Mouse (Mus musculus) regulatory T cell (primary cell): Measurements from ENCODE around the gene Gm28047.
"Not testable (repeated sequence)": the region's sequence is repeated elsewhere in the genome, so short reads cannot be mapped to it uniquely, and the experiment has no call there.

Experiments used
- in situ Hi-C: fragments of 300-600 bp; cut with MboI, MseI; formaldehyde crosslinking; loops from one replicate; pipeline ENCODE4 v1.15.1; 2025; ENCODE audit warnings: high pct_unique_total_duplicates

Gm28047 gene

DNA sequence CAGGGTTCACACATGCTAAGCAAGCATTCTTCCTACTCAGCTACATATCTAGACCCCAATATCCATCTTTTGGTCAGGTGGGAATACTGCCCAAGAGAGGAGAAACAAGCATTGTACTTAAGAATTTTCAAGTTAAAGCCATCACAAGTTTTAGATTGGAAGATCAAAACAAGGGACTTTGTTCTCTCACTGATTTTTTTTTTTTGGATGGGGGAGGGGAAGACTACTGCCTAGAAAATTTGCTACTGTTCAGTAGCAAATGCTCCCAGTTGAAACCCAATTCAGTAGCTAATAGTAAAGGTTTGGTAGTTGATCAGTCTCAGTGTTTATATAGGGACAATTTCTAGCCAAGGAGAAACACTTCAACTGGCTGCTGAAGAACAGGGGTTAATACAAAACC is 2.3 kb downstream of the Gm28047 start:
- in situ Hi-C loops = no loop called here

DNA sequence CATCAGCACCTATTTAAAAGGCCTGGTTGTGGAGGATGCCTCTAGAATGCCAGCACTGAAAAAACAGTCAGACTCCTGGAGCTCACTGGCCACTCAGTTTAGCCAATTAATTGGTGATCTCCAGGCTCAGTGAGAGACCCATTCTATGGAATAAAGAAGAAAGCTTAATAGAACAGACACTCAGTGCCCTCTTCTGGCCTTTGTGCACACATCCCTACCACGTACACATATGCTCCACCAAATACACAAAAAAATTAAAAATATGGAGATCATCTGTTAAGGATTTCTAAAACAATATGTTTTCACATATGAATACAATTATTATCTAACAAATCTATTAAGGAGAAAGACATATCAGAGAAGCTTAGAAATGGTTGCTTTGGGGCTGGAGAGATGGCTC is 4.1 kb downstream of the Gm28047 start:
- in situ Hi-C loops = no loop called here

DNA sequence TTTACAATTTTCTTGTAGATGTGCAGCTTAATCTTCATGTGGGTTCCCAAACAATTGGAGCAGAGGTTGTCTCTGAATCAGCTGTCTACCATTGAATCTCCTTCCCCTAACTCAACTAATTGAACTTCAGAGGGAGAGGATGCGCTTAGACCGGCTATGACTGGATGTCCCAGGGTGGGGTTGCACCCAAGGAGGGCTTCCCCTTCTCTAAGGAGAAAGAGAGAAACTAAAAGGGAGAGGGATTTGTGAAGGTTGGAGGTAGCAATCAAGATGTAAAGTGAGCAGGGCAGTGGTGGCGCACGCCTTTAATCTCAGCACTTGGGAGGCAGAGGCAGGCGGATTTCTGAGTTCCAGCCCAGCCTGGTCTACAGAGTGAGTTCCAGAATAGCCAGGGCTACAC is 5.4 kb downstream of the Gm28047 start:
- in situ Hi-C loops = no loop called here

DNA sequence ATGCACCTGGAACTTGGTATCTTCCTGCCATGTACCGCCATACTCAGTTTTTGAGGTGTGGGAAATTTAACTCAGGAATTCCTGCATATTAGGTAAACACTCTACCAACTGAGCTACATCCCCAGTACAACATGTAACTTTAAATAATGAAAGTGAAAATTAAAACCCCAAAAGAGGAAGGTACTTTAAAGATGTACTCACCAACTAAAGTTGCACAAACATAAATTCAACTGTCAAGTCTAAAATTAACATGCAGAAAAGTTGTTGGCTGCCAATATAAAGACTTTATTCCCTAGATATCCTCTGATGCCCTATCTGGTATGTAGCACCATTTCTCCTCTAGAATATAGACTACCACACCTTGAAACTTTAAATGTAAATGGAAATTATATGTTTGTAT is 7.2 kb downstream of the Gm28047 start:
- in situ Hi-C loops = no loop called here

DNA sequence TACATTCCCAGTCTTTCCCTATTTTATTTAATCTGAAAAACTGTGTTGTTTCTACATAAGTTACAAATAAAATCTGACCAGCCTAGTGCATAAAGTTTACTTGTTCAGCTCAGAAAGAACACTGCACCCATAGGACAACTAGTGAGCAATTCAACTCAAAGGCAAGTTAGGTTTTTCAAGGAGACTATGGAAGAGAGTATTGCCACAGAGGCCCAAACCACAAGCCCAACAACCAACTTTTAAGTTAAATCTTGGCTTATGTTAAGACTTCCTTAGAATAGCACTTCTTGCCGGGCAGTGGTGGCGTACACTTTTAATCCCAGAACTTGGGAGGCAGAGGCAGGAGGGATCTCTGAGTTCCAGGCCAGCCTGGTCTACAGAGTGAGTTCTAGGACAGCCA is 8.7 kb downstream of the Gm28047 start:
- in situ Hi-C loops = no loop called here

DNA sequence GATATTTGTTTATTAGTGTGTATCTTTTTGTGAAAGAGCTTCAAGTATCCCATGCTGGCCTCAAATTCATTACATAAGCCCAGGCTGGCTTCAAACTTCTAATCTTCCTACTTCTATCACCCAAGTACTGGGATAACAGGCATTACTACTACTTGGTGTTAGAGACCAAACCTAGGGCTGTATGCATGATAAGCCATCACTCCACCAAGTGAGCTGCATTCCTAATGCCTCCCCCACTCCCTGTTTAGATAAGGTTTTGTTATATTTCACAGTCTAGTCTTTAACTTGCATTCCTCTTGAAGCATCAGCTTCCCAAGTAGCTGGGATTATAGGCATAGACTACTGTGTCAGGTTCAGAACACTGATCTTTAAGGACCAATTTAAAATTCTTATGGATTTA is 10.6 kb downstream of the Gm28047 start:
- in situ Hi-C loops = no loop called here

DNA sequence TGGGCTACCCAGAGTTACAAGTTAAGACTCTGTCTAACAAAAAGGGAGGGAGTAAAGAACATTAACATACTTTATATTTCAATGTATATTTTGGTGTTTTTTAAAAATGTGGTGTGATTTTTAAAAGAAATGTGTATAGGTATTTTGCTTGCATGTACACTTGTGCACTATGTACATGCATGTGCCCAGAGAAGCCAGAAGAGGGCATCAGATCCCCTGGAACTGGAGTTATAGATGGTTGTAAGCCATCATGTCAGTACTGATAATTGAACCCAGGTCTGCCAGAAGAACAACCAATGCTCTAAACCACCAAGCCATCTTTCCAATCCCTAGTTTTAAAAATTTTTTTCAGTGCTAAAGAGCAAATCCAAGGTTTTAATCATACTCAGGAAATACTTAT is 11.9 kb downstream of the Gm28047 start:
- in situ Hi-C loops = no loop called here

DNA sequence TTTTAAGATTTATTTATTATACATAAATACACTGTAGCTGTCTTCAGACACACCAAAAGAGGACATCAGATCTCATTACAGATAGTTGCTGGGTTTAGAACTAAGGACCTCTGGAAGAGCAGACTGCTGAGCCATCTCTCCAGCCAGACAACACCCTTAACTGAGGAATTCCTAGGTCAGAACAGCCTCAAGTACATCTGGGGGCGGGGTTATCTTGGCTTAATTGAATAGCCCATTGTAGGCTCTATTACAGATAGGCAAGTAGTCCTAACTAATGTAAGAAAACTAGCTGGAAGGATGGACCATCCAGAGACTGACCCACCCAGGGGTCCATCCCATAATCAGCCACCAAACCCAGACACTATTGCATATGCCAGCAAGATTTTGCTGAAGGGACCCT is 16.3 kb downstream of the Gm28047 start:
- in situ Hi-C loops = not testable (repeated sequence)

DNA sequence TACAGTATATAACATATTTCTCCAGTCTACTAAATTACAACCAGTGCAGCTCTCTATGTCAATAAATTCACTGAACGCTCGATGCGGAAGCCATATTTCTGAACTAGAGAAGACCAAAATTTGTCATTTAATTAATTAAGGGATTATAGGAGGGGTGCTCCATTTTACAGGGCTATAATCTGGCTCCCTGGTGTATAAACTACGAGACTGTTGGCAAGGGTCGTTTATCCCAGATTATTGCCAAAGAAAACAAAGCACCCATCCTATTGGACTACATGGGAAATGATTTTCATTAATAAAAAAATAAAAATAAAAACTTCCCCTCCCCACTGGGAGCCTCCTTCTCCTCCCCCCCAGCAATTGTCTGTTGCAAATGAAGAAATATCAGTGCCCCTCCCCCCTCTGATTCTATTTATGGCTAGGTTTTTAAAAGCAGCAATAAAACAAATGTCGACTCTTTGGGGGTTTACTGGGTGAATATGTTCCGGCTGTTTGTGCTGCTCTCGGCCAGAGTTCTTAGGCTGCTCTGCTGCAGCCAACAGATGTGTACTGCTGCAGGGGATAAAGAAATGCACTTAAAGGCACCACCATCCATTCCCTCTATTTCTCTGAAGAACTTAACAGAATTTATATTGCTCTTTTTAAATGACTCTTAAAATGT is 30.7 kb downstream of the Gm28047 start:
- in situ Hi-C loops = no loop called here

DNA sequence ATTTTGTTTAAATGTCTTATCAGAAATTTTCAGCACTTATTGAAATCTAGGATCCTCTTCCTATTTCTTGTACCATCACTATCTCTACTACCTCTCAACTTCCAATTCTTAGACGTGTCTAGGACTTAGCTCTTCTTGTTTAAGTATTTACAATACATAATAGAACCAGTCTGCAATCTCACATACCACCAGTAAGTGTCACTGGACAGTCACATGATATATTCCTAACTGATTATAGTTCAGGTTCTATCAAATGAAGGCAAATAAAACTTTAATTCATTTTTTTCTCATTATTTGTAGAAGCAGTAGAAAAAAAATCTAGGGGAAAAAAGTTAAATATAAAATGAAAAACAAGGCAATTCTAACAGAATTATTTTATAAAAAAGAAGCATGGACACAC is 32.2 kb downstream of the Gm28047 start:
- in situ Hi-C loops = no loop called here

DNA sequence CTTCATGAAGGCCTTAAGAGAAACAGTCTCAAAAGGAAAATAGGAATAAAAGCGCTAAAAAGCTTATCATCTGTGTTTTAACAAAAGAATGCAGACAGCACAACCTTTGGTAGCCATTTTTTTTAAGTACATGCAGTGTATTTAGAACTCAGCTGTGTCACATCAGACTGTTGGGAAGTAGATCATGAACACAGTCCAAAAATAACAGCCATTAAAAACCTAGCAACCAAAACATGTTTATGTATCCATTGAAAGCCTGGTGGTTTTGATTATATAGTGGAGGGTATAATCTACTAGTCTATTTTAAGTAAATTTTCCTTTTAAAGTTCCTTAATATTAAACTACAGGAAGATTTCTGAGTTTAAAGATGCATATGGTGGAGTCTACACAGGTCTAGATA is 34.3 kb downstream of the Gm28047 start:
- in situ Hi-C loops = no loop called here

DNA sequence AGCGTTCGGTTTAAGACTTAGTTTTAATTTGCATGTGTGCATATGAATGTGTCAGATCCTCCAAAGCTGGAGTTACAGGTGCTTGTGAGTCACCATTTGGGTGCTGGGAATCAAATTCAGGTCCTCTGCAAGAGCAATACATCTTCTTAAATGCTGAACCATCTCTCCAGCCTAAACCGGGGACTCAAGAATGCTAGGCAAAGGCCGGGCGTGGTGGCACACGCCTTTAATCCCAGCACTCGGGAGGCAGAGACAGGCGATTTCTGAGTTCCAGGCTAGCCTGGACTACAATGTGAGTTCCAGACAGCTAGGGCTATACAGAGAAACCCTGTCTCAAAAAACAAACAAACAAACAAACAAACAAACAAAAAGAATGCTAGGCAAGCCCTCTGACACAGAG is 35.0 kb downstream of the Gm28047 start:
- in situ Hi-C loops = no loop called here

DNA sequence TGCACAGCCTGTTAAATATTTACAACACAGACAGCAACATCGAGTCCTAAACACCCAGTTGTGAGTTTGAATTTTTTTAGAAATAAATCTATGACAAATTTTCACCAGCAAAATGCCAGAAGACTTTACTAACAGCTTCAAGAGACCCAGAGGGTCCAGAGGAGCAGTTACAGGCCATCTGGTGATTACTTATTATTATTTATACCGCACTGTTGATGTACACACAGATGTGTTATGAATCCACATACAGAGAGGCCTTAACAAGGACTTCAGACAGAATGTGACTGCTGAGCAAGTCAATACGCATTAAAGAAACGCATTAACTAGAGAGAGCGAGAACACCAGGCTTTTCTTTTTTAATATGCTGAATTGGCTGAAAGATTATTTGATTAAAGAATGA is 39.4 kb downstream of the Gm28047 start:
- in situ Hi-C loops = no loop called here

DNA sequence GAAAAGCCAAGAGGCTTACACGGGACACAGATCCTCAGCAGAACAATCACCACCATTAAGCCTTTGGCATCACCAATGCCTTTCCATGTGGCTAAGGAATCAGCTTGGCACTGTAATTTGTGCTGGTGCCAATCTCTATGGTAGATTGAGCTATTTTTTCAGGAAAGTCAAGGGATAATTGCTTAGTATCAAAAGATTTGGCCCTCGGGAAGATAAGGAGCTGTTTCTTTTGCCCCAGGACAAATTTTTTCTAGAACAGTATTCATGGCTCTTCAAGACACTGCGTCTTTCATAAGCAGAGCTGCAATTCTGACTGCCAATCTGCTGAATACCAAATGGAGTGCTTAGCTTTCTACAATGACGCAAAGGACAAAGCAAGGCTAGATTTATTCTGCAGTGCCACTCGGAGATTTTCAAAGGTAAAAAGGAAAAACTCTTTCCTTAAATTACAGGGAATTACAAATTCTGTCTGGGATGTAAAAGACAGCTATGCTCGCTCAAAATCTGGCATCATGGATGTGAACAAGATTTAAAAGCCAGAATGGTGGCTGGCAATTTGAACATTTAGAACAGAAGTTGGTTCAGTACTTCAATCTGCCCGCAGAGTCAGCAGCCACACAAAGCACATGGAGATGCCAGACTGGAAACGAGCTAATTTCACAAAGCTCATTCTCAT is 41.0 kb downstream of the Gm28047 start:
- in situ Hi-C loops = no loop called here

DNA sequence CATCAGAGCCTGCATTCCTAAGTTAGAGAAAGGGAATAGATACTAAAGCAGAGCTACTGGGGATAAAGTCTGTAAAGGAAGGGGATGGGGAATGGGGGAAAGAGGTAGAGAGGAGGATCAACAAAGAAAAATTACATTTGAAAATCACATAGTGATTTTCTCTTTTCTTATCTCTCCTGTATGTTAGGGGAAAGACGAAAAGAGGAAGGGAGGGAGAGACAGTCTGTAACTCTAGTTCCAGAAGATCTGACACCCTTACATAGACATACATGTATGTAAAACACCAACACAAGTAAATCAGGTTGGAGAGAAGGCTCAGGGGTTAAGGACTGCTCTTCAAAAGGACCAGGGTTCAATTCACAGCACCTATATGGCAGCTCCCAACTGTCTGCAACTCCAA is 43.7 kb downstream of the Gm28047 start:
- in situ Hi-C loops = no loop called here

DNA sequence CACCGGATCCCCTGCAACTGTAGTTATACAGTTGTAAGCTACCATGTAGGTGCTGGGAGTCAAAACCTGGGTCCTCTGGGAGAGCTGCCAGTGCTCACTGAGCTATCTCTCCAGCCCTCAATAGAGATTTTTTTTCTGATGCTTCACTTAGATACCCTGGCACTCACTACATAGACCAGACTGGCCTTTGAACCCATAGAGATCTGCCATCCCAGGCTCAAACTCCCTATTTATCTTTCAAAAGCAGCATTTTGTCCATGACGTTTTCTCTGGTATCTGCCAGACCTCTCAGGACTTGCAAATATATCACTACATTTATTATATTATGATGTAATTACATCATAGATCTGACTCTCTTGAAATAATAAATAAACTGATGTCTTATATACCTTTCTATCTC is 46.5 kb downstream of the Gm28047 start:
- in situ Hi-C loops = no loop called here

DNA sequence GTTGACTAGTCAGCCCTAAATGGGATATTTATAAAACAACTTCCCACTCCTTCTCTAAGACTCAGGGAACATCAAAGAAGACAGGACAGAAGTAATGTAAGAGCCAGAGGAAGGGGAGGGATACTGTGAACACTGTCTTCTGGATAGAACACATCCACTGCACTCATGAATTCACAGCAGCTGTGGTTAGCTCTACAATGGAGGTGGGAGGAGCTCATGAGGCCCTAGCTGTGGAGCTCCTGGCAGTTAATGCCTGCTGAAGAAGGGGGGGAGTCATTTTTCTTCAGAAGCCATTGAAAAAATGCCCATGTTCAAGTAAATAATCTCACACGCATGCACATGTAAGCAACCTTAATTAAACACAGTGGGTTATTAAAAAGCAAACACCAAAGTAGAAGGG is 47.9 kb downstream of the Gm28047 start:
- in situ Hi-C loops = no loop called here

DNA sequence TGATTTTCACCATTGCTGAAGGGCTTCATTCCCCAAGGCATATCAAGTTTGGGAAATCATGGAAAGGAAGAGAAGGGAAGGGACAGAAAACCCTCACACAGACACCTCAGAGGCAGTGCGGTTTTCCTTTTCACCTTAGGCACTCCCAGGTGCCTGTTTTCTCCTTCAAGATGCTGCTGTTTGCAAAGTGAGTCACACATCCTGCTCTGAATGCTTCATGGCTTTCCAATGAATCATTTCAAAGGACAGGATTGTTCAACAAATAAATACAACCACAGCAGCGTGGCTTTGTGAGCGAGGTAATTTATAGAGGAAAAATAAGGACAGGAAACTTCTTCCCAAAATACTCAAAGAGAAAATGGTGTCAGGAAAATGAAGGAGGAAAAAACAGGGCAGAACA is 52.8 kb downstream of the Gm28047 start:
- in situ Hi-C loops = no loop called here

DNA sequence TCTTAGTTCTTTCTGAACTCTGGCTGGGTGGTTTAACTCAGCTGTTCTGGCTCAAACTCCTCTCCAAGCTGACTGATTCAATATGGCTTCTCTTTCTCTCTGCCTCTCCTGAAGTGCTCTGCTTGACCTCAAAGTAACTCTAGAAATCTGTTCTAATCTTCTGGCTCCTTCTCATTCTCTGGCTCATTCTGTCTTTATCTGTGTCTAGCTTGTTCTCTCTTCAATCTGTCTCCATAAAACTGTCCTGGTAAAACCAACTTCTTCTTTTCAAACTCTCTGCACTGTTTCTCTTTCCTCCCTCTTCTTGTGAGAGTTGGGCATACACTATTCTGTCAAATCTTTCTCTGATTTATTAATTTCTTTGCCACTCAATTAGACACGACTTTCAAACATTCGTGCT is 57.0 kb downstream of the Gm28047 start:
- in situ Hi-C loops = no loop called here

DNA sequence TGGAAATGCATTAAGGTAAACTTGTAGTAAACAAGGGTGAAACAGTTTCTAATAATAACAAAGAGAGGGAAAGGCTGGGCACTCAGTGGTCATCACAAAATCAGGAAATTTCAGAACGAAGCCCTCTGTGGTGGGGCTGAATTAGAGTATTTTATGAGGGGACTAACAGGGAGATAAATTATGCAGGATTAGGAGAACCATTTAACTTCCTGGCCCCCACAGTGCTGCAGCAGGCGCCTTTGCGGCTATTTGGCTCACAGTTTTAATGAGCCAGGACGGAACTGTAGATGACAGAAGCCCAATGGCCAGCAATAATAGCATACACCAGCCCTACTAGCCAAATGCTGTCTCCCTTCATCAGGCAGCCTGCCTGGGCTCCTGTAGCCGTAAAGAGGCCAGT is 61.2 kb downstream of the Gm28047 start:
- in situ Hi-C loops = no loop called here

DNA sequence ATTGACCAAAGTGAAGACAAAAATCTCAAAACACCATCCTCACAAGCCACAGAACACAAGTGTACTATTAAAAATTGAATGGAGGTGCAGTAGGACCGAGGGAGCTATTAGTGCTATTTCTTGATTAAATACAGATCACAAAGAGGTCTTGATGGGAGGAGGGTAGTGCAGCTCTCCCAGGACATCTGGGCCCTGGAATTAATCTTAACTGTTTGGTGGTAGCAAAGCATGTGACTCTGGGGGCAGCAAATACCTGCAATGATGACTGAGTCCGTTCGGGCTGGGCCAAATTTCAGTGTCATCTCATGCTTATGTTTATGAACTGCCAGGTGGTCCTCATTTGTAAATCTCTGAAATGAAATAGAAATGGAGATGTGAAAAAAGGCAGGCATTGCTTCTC is 61.8 kb downstream of the Gm28047 start:
- in situ Hi-C loops = no loop called here

DNA sequence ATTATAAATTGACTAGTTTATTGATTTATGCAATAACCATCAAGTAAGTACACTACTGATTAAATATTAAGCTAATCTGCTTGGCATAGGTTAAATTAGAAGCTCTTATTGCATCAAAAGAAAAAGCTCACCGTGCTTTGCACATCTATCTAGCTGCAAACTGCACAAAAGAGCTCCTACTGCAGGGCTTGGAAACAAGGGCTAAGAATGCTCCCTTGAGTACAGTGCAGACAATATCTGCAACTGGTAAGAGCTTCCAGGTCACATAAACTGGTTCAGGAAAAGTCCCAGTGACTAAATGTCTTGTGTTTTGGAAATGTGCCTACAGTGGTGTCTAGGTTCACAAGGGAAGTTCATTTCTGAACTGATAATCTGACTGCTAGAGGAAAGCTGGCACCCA is 62.4 kb downstream of the Gm28047 start:
- in situ Hi-C loops = no loop called here

DNA sequence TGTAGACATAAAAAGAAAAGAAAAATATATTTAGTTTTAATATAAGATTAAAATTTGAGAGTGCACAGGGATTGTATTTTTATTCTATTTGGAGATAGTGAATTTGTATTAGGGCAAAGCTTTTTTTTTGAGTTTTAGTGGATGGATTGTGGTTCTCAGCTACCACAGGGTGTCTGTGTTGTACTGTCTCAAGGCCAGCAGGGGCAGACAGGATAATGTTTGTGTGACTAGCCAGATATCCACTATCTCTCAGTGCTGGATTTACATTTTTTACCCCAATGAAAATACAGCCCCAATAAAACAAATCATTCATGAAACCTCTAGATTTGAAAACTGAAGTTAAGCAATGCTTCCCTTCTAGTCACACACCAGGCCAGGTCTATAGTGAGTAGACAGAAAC is 67.3 kb downstream of the Gm28047 start:
- in situ Hi-C loops = no loop called here

DNA sequence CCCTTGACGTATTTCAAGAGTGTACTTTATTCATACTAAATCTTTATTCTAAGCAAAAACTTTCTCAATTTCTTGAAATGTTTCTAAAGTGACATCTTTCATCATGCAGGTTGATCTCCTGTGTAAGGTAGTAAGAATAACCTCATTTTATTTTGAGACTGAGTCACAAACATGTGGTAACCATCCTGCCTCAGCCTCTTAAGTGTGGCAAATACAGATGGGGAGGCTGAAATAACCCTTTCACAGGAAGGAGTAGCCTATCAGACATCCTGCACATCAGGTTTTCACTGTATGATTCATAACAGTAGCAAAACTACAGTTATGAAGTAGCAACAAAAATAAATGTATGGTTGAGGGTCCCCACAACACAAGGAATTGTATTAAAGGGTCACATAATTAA is 69.3 kb downstream of the Gm28047 start:
- in situ Hi-C loops = no loop called here
